In genomic region chr10:17759772-17760171, GRCm38 (mm10) we compare ENCODE assay signal across 24 mouse cellular contexts.
"Had no signal": no experiment of that assay in that cellular context is flagged by ENCODE, and none has a peak within 500 bp of the region (broad histone marks: within the 10 kb centered on the region; RNA-seq: fewer than 3 reads in every experiment).

No protein-coding gene starts in this region.

- H3K36me3 ChIP-seq: hindbrain, embryonic 10.5 days; hindbrain, embryonic 12.5 days; intestine, embryonic 15.5 days; limb, embryonic 10.5 days; limb, embryonic 12.5 days; liver, embryonic 12.5 days had no signal

- H3K4me2 ChIP-seq: hindbrain, embryonic 12.5 days; hindbrain, embryonic 14.5 days; intestine, embryonic 15.5 days; limb, embryonic 12.5 days; liver, embryonic 12.5 days had no signal

- H3K9me3 ChIP-seq: intestine, embryonic 15.5 days; limb, embryonic 10.5 days; liver, embryonic 12.5 days had no signal

- H3K27me3 ChIP-seq: hindbrain, embryonic 12.5 days; intestine, embryonic 15.5 days; limb, embryonic 12.5 days; liver, embryonic 12.5 days had no signal

- DNase-seq: gastrocnemius, adult 2 months; gastrocnemius, postnatal 10 days; gastrocnemius, postnatal 25 days; heart, postnatal 10 days; heart, postnatal 4 days; kidney, adult 18-20 months; kidney, adult 8-10 months; kidney, postnatal 10 days; kidney, postnatal 25 days; kidney, postnatal 4 days; liver had no signal

- H3K9ac ChIP-seq: hindbrain, embryonic 12.5 days; hindbrain, embryonic 14.5 days; intestine, embryonic 15.5 days; limb, embryonic 12.5 days; liver, embryonic 12.5 days; liver, embryonic 14.5 days had no signal

- H3K4me1 ChIP-seq: hindbrain, embryonic 10.5 days; hindbrain, embryonic 12.5 days; intestine, embryonic 15.5 days; limb, embryonic 10.5 days; limb, embryonic 12.5 days; liver, embryonic 12.5 days had no signal

- H3K27ac ChIP-seq: gastrocnemius, adult 2 months; hindbrain, embryonic 10.5 days; hindbrain, embryonic 12.5 days; hindbrain, embryonic 14.5 days; intestine, embryonic 15.5 days; layer of hippocampus, adult 2 months; left cerebral cortex, adult 2 months; limb, embryonic 10.5 days; limb, embryonic 12.5 days; liver, embryonic 12.5 days; liver, embryonic 14.5 days had no signal

- H3K4me3 ChIP-seq: gastrocnemius, adult 2 months; hindbrain, embryonic 10.5 days; hindbrain, embryonic 12.5 days; intestine, embryonic 15.5 days; layer of hippocampus, adult 2 months; left cerebral cortex, adult 2 months; limb, embryonic 10.5 days; limb, embryonic 12.5 days; liver, embryonic 12.5 days had no signal

- ATAC-seq: hindbrain, embryonic 16.5 days; inflammation-experienced regulatory T-cells, adult 6 months; intestine, embryonic 15.5 days; intestine, postnatal 0 days; liver, embryonic 12.5 days had no signal
